Mouse (Mus musculus): Measurements from ENCODE around the gene Abca14. TPM values are rescaled to one million over a fixed set of nuclear protein-coding genes. Genes with fewer than 3 reads are reported as not detected.

The Abca14 gene
- polyA plus RNA-seq, 2 experiments = 0.06 TPM; not detected in 1

GRCm38 (mm10) chr7:120190150-120190665 is 13.6 kb upstream of the Abca14 start:
- H3K9me3 ChIP-seq (ENCODE audit: control insufficient read depth, low read length) = no peaks in the 10 kb centered on the region
- no peaks in the 10 kb centered on the region for H3K4me1 ChIP-seq (ENCODE audit: control insufficient read depth, insufficient read depth, low read length)
- H3K4me2 ChIP-seq (replicated peaks; ENCODE audit: low read depth, low read length, severe bottlenecking) = no peak overlapping the region
- H3K27me3 ChIP-seq (ENCODE audit: control insufficient read depth, insufficient read depth, low read length) = no peaks in the 10 kb centered on the region
- no peak overlapping the region for H3K9ac ChIP-seq (ENCODE audit: low read depth, low read length, severe bottlenecking)
- no peak for TF ChIP-seq POLR2A (IDR thresholded peaks at IDR 0.05; ENCODE audit: borderline replicate concordance, extremely low read depth, insufficient read depth, insufficient read length)
- no peaks in the 10 kb centered on the region for H3K36me3 ChIP-seq (ENCODE audit: control insufficient read depth, insufficient read depth, low read length)
- 54% methylated on average over 8 of the region's 8 CpGs for WGBS
- ATAC-seq (ENCODE audit: low FRiP score, low read depth) (no peak), DNase-seq (ENCODE audit: low spot score) (no peak)
- H3K27ac ChIP-seq (replicated peaks; ENCODE audit: low read depth, low read length) = no peak overlapping the region
- no peak overlapping the region for H3K4me3 ChIP-seq (replicated peaks; ENCODE audit: low read length)

DNA sequence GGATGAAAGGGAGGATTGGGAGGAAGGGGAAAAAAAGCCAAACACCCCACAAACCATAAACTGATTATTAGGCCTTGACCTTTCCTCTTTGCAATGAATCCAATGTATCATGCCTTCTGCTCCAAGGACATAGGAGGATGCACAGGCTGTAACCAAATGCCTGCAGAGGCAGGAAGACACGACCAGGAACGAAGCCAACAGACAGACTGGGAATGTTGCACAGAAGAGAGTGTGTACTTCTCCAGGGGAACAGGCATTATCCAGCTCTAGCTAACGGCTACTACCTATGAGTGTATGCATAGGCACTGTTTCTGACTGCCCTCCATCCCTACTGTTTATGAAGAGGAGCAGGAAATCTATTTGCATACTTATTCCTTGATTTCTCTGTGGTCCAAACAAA is 11.6 kb upstream of the Abca14 start:
- H3K4me3 ChIP-seq (replicated peaks; ENCODE audit: low read length) = no peak overlapping the region
- no peaks in the 10 kb centered on the region for H3K9me3 ChIP-seq (ENCODE audit: control insufficient read depth, low read length)
- H3K4me2 ChIP-seq (replicated peaks; ENCODE audit: low read depth, low read length, severe bottlenecking) = no peak overlapping the region
- no peak for ATAC-seq (ENCODE audit: low FRiP score, low read depth)
- no peak overlapping the region for H3K27ac ChIP-seq (replicated peaks; ENCODE audit: low read depth, low read length)
- TF ChIP-seq POLR2A (IDR thresholded peaks at IDR 0.05; ENCODE audit: borderline replicate concordance, extremely low read depth, insufficient read depth, insufficient read length) = no peak
- H3K27me3 ChIP-seq (ENCODE audit: control insufficient read depth, insufficient read depth, low read length) = no peaks in the 10 kb centered on the region
- DNase-seq (ENCODE audit: low spot score) = no peak
- no peaks in the 10 kb centered on the region for H3K4me1 ChIP-seq (ENCODE audit: control insufficient read depth, insufficient read depth, low read length)
- 39% methylated on average over 3 of the region's 3 CpGs for WGBS
- H3K9ac ChIP-seq (ENCODE audit: low read depth, low read length, severe bottlenecking) = no peak overlapping the region
- no peaks in the 10 kb centered on the region for H3K36me3 ChIP-seq (ENCODE audit: control insufficient read depth, insufficient read depth, low read length)

DNA sequence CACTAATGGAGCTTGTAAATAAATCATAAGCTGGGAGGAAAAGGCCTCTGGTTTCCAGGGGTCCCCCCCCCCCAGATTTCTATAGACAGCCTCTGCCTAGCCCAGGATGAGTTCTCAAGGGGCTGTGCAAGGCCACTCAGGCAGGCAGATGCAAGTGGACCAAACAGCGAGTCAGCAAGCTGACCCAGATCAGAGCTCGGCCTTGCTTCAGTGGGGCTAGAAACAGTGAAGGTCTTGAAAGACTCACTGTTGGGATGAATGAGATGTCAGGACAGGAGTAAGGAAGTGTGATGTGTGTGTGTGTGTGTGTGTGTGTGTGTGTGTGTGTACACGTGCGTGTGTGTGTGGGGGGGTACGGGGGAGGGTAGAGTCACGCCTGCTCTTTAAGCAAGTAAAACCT is 10.9 kb upstream of the Abca14 start:
- ATAC-seq (ENCODE audit: low FRiP score, low read depth) (no peak), DNase-seq (ENCODE audit: low spot score) (no peak)
- H3K9me3 ChIP-seq (ENCODE audit: control insufficient read depth, low read length) = no peaks in the 10 kb centered on the region
- H3K4me2 ChIP-seq (replicated peaks; ENCODE audit: low read depth, low read length, severe bottlenecking) = no peak overlapping the region
- H3K9ac ChIP-seq (ENCODE audit: low read depth, low read length, severe bottlenecking) = no peak overlapping the region
- H3K27me3 ChIP-seq (ENCODE audit: control insufficient read depth, insufficient read depth, low read length) = no peaks in the 10 kb centered on the region
- no peak overlapping the region for H3K27ac ChIP-seq (replicated peaks; ENCODE audit: low read depth, low read length)
- H3K4me1 ChIP-seq (ENCODE audit: control insufficient read depth, insufficient read depth, low read length) = no peaks in the 10 kb centered on the region
- 81% methylated on average over 6 of the region's 6 CpGs for WGBS
- no peaks in the 10 kb centered on the region for H3K36me3 ChIP-seq (ENCODE audit: control insufficient read depth, insufficient read depth, low read length)
- no peak overlapping the region for H3K4me3 ChIP-seq (replicated peaks; ENCODE audit: low read length)
- no peak for TF ChIP-seq POLR2A (IDR thresholded peaks at IDR 0.05; ENCODE audit: borderline replicate concordance, extremely low read depth, insufficient read depth, insufficient read length)

- no peaks in the 10 kb centered on the region for H3K36me3 ChIP-seq (ENCODE audit: control insufficient read depth, insufficient read depth, low read length)
- DNase-seq (ENCODE audit: low spot score) (no peak), ATAC-seq (ENCODE audit: low FRiP score, low read depth) (no peak)
- H3K4me3 ChIP-seq (replicated peaks; ENCODE audit: low read length) = no peak overlapping the region
- H3K4me1 ChIP-seq (ENCODE audit: control insufficient read depth, insufficient read depth, low read length) = no peaks in the 10 kb centered on the region
- H3K27me3 ChIP-seq (ENCODE audit: control insufficient read depth, insufficient read depth, low read length) = no peaks in the 10 kb centered on the region
- H3K9me3 ChIP-seq (ENCODE audit: control insufficient read depth, low read length) = no peaks in the 10 kb centered on the region
- no peak overlapping the region for H3K4me2 ChIP-seq (replicated peaks; ENCODE audit: low read depth, low read length, severe bottlenecking)
- TF ChIP-seq POLR2A (IDR thresholded peaks at IDR 0.05; ENCODE audit: borderline replicate concordance, extremely low read depth, insufficient read depth, insufficient read length) = no peak
- H3K27ac ChIP-seq (replicated peaks; ENCODE audit: low read depth, low read length) = no peak overlapping the region
- H3K9ac ChIP-seq (ENCODE audit: low read depth, low read length, severe bottlenecking) = no peak overlapping the region
- WGBS = 81% methylated on average over 4 of the region's 4 CpGs
These were observed 8.6 kb upstream of the Abca14 start for GRCm38 (mm10) chr7:120195207-120195606.

GRCm38 (mm10) chr7:120201231-120201744 is 2.5 kb upstream of the Abca14 start:
- Histone ChIP-seq H3K27ac (replicated peaks; ENCODE audit: low read depth, low read length) (no peak overlapping the region), H3K36me3 (ENCODE audit: control insufficient read depth, insufficient read depth, low read length) (no peaks in the 10 kb centered on the region), H3K9me3 (ENCODE audit: control insufficient read depth, low read length) (no peaks in the 10 kb centered on the region), H3K9ac (ENCODE audit: low read depth, low read length, severe bottlenecking) (peak overlapping the region; percentile 25; the same call in 1 of the 2 replicates), H3K4me2 (replicated peaks; ENCODE audit: low read depth, low read length, severe bottlenecking) (peak overlapping the region; percentile 46), H3K4me1 (ENCODE audit: control insufficient read depth, insufficient read depth, low read length) (peaks cover 4% of the 10 kb centered on the region; the same call in 1 of the 2 replicates), H3K4me3 (replicated peaks; ENCODE audit: low read length) (peak overlapping the region; percentile 27), H3K27me3 (ENCODE audit: control insufficient read depth, insufficient read depth, low read length) (peaks cover 16% of the 10 kb centered on the region)
- ATAC-seq (ENCODE audit: low FRiP score, low read depth) (no peak), DNase-seq (ENCODE audit: low spot score) (no peak)
- no peak for TF ChIP-seq POLR2A (IDR thresholded peaks at IDR 0.05; ENCODE audit: borderline replicate concordance, extremely low read depth, insufficient read depth, insufficient read length)
- WGBS = 1% methylated on average over 14 of the region's 14 CpGs

All from limb, embryonic 14.5 days (tissue).